Mouse (Mus musculus) kidney, postnatal 14 days (tissue): Measurements from ENCODE around the gene Cyp46a1.

Experiments used
- DNase-seq: peaks from one replicate; pipeline ENCODE4 v3.0.0; 2022; ENCODE audit warnings: mixed read lengths

The Cyp46a1 gene

GRCm38 (mm10) chr12:108409100-108409499, 74.9 kb downstream of the Cyp46a1 start:
- no peak for DNase-seq

DNA sequence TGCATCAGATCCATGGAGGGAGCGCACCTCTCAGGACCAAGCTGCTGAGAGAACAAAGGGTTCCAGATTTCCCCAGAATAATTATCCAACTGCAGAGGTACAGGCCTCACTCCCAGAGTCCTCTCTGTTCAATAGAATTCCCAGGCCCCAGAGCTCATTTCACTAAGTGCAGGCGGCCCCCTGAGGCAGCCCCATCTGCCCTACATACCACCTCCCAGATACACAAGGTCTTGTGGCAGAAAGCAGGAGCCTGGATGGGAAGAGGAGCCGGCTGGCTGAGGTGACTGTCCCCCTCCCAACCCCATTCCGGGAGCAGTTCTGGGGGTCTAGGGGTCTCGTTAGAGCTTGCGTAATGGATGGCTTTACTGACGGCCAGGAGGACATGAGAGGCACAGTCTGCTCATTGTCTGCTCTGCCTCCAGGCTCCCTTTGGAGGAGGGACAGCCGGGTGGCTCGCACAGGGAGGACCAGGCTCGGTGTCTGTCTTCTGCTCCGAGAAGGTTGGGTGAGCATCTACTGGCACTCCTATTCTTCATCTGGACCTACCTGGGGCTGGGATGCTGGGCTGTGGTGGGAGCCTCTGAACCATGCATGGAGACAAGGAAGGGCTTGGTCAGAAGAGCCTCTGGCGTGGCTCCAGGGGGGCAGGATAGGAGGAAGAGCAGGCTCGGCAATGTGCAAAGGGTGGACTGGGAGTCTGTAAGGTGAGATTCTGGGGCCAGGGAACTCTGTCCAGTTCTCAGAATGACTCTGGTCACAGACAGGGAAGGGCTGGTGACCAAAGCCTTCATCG, 76.4 kb downstream of the Cyp46a1 start:
- no peak for DNase-seq
